Mouse (Mus musculus): ENCODE results near the gene Krt25. TPM values are rescaled to one million over a fixed set of nuclear protein-coding genes. Genes with fewer than 3 reads are reported as not detected.

Krt25 gene
- polyA plus RNA-seq (2014; fragmentation: Nextera tagmentation; extraction: Ambion mirVana): not detected in 2 replicates

- Histone ChIP-seq H3K36me3 (ENCODE audit: control insufficient read depth, insufficient read depth, low read length) (no peaks in the 10 kb centered on the region), H3K9me3 (ENCODE audit: control insufficient read depth, low read length) (no peaks in the 10 kb centered on the region), H3K27ac (replicated peaks in 1 of 2; ENCODE audit: control insufficient read depth in 1 of 2, insufficient read depth in 1 of 2, low read depth in 2 of 2, low read length in 2 of 2) (no peak within 1 kb of the TSS), H3K9ac (ENCODE audit: low read length) (no peak within 1 kb of the TSS), H3K27me3 (ENCODE audit: control insufficient read depth, insufficient read depth, low read length) (no peaks in the 10 kb centered on the region), H3K4me2 (ENCODE audit: low read length) (no peak within 1 kb of the TSS), H3K4me1 (ENCODE audit: control insufficient read depth in 2 of 2, insufficient read depth in 2 of 2, low read length in 2 of 2) (peaks cover 0 to 3% of the 10 kb centered on the region in 2 experiments; a peak in 1 of 4 replicates), H3K4me3 (ENCODE audit: control insufficient read depth in 1 of 2, insufficient read depth in 1 of 2, low read depth in 1 of 2, low read length in 2 of 2) (no peak within 1 kb of the TSS)
- WGBS: 86% methylated on average over 11 of the region's 11 CpGs
- ATAC-seq (ENCODE audit: insufficient number of reproducible peaks, insufficient read depth, low FRiP score, low read depth): no peak
Measured at GRCm38 (mm10) chr11:99322851-99323250, at the start of gene Krt25. Gene Krt25 (minus strand): TSS chr11:99322951.

GRCm38 (mm10) chr11:99369853-99370451, 47.2 kb upstream of the Krt25 start:
- no peak overlapping the region for H3K9ac ChIP-seq (ENCODE audit: low read length)
- WGBS: 79% methylated on average over 8 of the region's 8 CpGs
- no peak for ATAC-seq (ENCODE audit: insufficient number of reproducible peaks, insufficient read depth, low FRiP score, low read depth)

GRCm38 (mm10) chr11:99369229-99369628, 46.5 kb upstream of the Krt25 start:
- WGBS: 5% methylated on average over 3 of the region's 3 CpGs
- peaks cover 4% of the 10 kb centered on the region; the same call in 1 of the 2 replicates for H3K27me3 ChIP-seq (ENCODE audit: control insufficient read depth, insufficient read depth, low read length)
- H3K4me3 ChIP-seq (ENCODE audit: control insufficient read depth in 1 of 2, insufficient read depth in 1 of 2, low read depth in 1 of 2, low read length in 2 of 2): no peak overlapping the region
- no peak overlapping the region for H3K27ac ChIP-seq (replicated peaks in 1 of 2; ENCODE audit: control insufficient read depth in 1 of 2, insufficient read depth in 1 of 2, low read depth in 2 of 2, low read length in 2 of 2)
- no peak overlapping the region for H3K4me2 ChIP-seq (ENCODE audit: low read length)
- no peaks in the 10 kb centered on the region for H3K4me1 ChIP-seq (ENCODE audit: control insufficient read depth in 2 of 2, insufficient read depth in 2 of 2, low read length in 2 of 2)
- no peak for ATAC-seq (ENCODE audit: insufficient number of reproducible peaks, insufficient read depth, low FRiP score, low read depth)
- no peak overlapping the region for H3K9ac ChIP-seq (ENCODE audit: low read length)
- no peaks in the 10 kb centered on the region for H3K9me3 ChIP-seq (ENCODE audit: control insufficient read depth, low read length)
- H3K36me3 ChIP-seq (ENCODE audit: control insufficient read depth, insufficient read depth, low read length): no peaks in the 10 kb centered on the region

More at GRCm38 (mm10) chr11:99369853-99370451, 47.2 kb upstream of the Krt25 start:
- H3K27ac ChIP-seq (replicated peaks in 1 of 2; ENCODE audit: control insufficient read depth in 1 of 2, insufficient read depth in 1 of 2, low read depth in 2 of 2, low read length in 2 of 2): no peak overlapping the region
- H3K4me2 ChIP-seq (ENCODE audit: low read length): no peak overlapping the region
- no peaks in the 10 kb centered on the region for H3K36me3 ChIP-seq (ENCODE audit: control insufficient read depth, insufficient read depth, low read length)
- no peaks in the 10 kb centered on the region for H3K4me1 ChIP-seq (ENCODE audit: control insufficient read depth in 2 of 2, insufficient read depth in 2 of 2, low read length in 2 of 2)
- H3K9me3 ChIP-seq (ENCODE audit: control insufficient read depth, low read length): no peaks in the 10 kb centered on the region
- H3K27me3 ChIP-seq (ENCODE audit: control insufficient read depth, insufficient read depth, low read length): peaks cover 4% of the 10 kb centered on the region; the same call in 1 of the 2 replicates
- no peak overlapping the region for H3K4me3 ChIP-seq (ENCODE audit: control insufficient read depth in 1 of 2, insufficient read depth in 1 of 2, low read depth in 1 of 2, low read length in 2 of 2)

GRCm38 (mm10) chr11:99366791-99367190, 44.0 kb upstream of the Krt25 start:
- H3K4me1 ChIP-seq (ENCODE audit: control insufficient read depth in 2 of 2, insufficient read depth in 2 of 2, low read length in 2 of 2): no peaks in the 10 kb centered on the region
- H3K36me3 ChIP-seq (ENCODE audit: control insufficient read depth, insufficient read depth, low read length): no peaks in the 10 kb centered on the region
- ATAC-seq (ENCODE audit: insufficient number of reproducible peaks, insufficient read depth, low FRiP score, low read depth): no peak
- WGBS: 43% methylated on average over 10 of the region's 10 CpGs
- peaks cover 4% of the 10 kb centered on the region; the same call in 1 of the 2 replicates for H3K27me3 ChIP-seq (ENCODE audit: control insufficient read depth, insufficient read depth, low read length)
- no peak overlapping the region for H3K9ac ChIP-seq (ENCODE audit: low read length)
- H3K4me2 ChIP-seq (ENCODE audit: low read length): no peak overlapping the region
- no peaks in the 10 kb centered on the region for H3K9me3 ChIP-seq (ENCODE audit: control insufficient read depth, low read length)
- no peak overlapping the region for H3K4me3 ChIP-seq (ENCODE audit: control insufficient read depth in 1 of 2, insufficient read depth in 1 of 2, low read depth in 1 of 2, low read length in 2 of 2)
- no peak overlapping the region for H3K27ac ChIP-seq (replicated peaks in 1 of 2; ENCODE audit: control insufficient read depth in 1 of 2, insufficient read depth in 1 of 2, low read depth in 2 of 2, low read length in 2 of 2)

GRCm38 (mm10) chr11:99364412-99364811, 41.7 kb upstream of the Krt25 start:
- Histone ChIP-seq H3K27me3 (ENCODE audit: control insufficient read depth, insufficient read depth, low read length) (peaks cover 4% of the 10 kb centered on the region; the same call in 1 of the 2 replicates), H3K36me3 (ENCODE audit: control insufficient read depth, insufficient read depth, low read length) (no peaks in the 10 kb centered on the region), H3K4me3 (ENCODE audit: control insufficient read depth in 1 of 2, insufficient read depth in 1 of 2, low read depth in 1 of 2, low read length in 2 of 2) (no peak overlapping the region), H3K27ac (replicated peaks in 1 of 2; ENCODE audit: control insufficient read depth in 1 of 2, insufficient read depth in 1 of 2, low read depth in 2 of 2, low read length in 2 of 2) (no peak overlapping the region), H3K9me3 (ENCODE audit: control insufficient read depth, low read length) (no peaks in the 10 kb centered on the region), H3K4me1 (ENCODE audit: control insufficient read depth in 2 of 2, insufficient read depth in 2 of 2, low read length in 2 of 2) (no peaks in the 10 kb centered on the region), H3K9ac (ENCODE audit: low read length) (no peak overlapping the region), H3K4me2 (ENCODE audit: low read length) (no peak overlapping the region)
- no peak for ATAC-seq (ENCODE audit: insufficient number of reproducible peaks, insufficient read depth, low FRiP score, low read depth)
- 21% methylated on average over 9 of the region's 9 CpGs for WGBS

GRCm38 (mm10) chr11:99361423-99361822, 38.7 kb upstream of the Krt25 start:
- Histone ChIP-seq H3K27me3 (ENCODE audit: control insufficient read depth, insufficient read depth, low read length) (peaks cover 4% of the 10 kb centered on the region; the same call in 1 of the 2 replicates), H3K9me3 (ENCODE audit: control insufficient read depth, low read length) (no peaks in the 10 kb centered on the region), H3K4me1 (ENCODE audit: control insufficient read depth in 2 of 2, insufficient read depth in 2 of 2, low read length in 2 of 2) (no peaks in the 10 kb centered on the region), H3K27ac (replicated peaks in 1 of 2; ENCODE audit: control insufficient read depth in 1 of 2, insufficient read depth in 1 of 2, low read depth in 2 of 2, low read length in 2 of 2) (no peak overlapping the region), H3K4me2 (ENCODE audit: low read length) (no peak overlapping the region), H3K9ac (ENCODE audit: low read length) (no peak overlapping the region), H3K36me3 (ENCODE audit: control insufficient read depth, insufficient read depth, low read length) (no peaks in the 10 kb centered on the region), H3K4me3 (ENCODE audit: control insufficient read depth in 1 of 2, insufficient read depth in 1 of 2, low read depth in 1 of 2, low read length in 2 of 2) (no peak overlapping the region)
- ATAC-seq (ENCODE audit: insufficient number of reproducible peaks, insufficient read depth, low FRiP score, low read depth): no peak
- 83% methylated on average over 8 of the region's 8 CpGs for WGBS

- Histone ChIP-seq H3K4me3 (ENCODE audit: control insufficient read depth in 1 of 2, insufficient read depth in 1 of 2, low read depth in 1 of 2, low read length in 2 of 2) (no peak within 1 kb of the TSS), H3K36me3 (ENCODE audit: control insufficient read depth, insufficient read depth, low read length) (no peaks in the 10 kb centered on the region), H3K4me2 (ENCODE audit: low read length) (no peak within 1 kb of the TSS), H3K4me1 (ENCODE audit: control insufficient read depth in 2 of 2, insufficient read depth in 2 of 2, low read length in 2 of 2) (no peaks in the 10 kb centered on the region), H3K27me3 (ENCODE audit: control insufficient read depth, insufficient read depth, low read length) (no peaks in the 10 kb centered on the region), H3K27ac (replicated peaks in 1 of 2; ENCODE audit: control insufficient read depth in 1 of 2, insufficient read depth in 1 of 2, low read depth in 2 of 2, low read length in 2 of 2) (no peak within 1 kb of the TSS), H3K9me3 (ENCODE audit: control insufficient read depth, low read length) (no peaks in the 10 kb centered on the region), H3K9ac (ENCODE audit: low read length) (no peak within 1 kb of the TSS)
- 61% methylated on average over 12 of the region's 12 CpGs for WGBS
- ATAC-seq (ENCODE audit: insufficient number of reproducible peaks, insufficient read depth, low FRiP score, low read depth): no peak
Measured at GRCm38 (mm10) chr11:99351004-99351403, 28.3 kb upstream of the Krt25 start, which contains the start of gene Krt27. Gene Krt27 (minus strand): TSS chr11:99351104.

All from heart, embryonic 14.5 days (tissue).